Mouse (Mus musculus) right cerebral cortex, adult 18-20 months (tissue): ENCODE measurements around the gene Pbx3.

Experiments used
- DNase-seq: peaks from one replicate; pipeline ENCODE4 v3.0.0; 2022; ENCODE audit warnings: mixed read lengths

Gene Pbx3

DNA sequence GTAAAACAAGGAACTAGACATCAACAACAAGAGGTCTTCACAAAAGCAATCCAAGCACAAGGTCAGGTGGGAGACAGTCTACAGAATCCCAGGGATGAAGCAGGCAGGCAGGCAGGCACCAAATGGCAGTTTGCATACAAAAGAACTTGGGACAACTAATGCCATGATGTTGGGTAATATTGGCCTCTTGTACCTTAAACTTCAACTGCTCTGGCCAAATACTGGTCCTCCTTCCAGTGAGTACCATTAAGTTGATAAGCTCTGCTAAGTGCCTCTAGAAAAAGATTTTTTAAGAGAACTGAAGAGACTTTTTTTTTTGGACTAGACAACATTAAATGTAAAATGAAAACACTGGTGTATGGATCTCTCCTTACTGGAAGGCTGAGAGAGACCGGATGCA is 83.2 kb downstream of the Pbx3 start:
- DNase-seq, result no peak

DNA sequence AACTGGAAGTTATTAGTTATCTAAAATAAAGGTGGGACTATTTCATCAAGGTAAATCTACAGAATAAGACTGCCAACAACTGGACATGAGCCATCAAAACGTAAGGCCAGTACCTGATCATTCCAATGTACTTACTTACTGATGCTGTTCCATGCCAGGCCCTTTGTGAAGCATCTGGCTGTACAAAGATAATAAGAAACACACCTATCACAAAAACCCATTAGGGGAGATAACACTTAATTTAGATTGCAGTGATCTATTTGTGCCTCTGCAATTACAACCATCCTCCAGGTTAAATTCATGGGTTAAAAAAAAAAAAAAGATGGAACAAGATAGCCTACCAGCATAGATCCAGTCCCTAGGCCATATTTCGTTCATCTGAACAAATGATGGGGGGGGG is 88.7 kb downstream of the Pbx3 start:
- no peak for DNase-seq

DNA sequence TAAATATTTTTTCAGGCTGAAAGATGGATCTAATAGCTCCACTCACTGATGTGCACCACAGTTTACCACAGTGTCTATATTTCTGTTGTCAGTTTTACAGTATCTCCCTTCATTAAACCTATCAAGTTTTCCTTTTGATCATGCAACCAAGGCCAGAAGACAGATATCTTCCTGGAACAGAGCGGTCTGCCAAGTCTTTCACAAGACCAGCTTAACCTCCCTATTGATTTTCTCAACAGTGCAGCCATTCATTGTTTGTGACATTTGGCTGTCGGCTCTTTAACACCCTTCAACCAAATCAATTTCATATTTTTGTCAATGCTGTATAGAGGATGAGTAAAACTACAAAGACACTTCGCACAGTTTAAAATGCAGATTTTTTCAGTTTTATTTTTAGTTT is 91.9 kb downstream of the Pbx3 start:
- no peak for DNase-seq

DNA sequence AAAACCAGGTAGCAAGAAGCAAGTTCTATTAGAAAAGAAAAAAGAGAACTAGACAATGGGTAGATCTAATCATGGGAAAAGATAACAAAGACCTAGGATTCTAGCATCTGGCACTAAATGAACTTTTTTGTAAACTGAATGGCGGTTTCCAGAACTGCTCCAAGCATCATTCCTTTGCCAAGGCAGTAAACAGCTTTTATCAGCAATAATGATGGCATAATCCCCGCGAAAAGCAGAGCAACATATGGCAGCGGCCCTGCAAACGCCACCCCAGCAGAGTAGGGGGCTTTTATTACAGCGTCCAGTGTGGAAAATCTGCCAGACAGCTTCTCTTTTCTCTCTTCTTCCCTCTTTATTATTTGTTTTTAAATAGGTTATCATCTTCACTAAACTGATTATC is 93.2 kb downstream of the Pbx3 start:
- no peak for DNase-seq

DNA sequence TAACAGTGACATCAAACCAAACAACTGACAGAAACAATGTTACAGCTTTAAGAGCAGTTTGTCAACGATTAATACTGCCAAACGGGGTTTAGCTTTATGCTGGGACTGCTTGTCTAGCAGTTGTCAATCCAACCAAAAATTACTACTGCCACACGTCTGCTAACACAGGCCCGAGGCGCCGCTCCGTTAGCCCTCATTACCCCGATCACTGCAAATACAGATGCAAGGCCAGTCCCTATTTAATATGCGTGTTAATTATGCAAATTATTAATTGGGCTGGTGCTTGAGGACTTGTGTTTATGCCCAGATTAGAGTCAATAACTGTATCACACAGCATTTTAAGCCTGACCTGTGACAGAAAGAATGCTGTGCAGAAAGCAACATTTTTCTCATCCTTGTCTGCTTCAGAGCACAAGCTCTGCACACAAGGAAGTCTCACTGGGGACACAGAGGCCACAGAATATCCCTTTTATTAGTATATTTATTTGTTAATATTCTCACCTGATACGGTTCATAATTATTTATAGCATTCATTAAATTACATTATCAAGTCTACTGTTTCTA is 97.2 kb downstream of the Pbx3 start:
- DNase-seq, result no peak

DNA sequence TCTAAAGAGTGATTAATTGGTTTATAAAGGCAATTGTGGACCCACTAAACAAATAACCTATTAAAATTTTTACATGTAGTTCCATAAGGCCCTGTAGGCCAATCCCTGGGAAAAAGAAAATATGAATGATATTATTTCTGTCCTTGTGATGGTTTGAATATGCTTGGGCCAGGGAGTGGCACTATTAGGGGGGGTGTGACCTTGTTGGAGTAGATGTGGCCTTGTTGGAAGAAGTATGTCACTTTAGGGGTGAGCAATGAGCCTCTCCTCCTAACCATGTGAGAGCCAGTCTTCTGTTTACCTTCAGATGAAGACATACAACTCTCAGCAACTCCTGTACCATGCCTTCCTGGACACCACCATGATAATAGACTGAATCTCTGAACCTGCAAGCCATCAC is 110.9 kb downstream of the Pbx3 start:
- DNase-seq, result no peak

DNA sequence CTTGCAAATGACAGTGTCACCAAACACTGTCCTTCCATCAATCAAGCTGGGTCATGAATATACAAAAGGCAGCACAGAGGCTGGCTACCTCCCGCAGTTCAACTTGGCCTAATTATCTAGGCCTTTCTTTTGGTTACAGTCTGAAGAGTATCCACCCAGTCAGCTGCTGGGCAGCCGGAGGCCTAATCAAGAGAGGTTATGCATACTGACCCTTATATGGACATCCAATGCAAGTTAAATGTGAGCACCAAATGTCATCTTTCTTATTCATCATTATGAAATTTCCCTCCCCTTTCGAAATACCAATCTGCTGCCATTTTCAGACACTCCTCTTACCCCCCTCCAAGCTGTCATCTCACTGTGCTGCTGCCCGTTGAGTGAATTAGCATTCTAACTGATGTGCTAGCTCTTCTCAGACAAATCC is 112.3 kb downstream of the Pbx3 start:
- DNase-seq, result no peak

DNA sequence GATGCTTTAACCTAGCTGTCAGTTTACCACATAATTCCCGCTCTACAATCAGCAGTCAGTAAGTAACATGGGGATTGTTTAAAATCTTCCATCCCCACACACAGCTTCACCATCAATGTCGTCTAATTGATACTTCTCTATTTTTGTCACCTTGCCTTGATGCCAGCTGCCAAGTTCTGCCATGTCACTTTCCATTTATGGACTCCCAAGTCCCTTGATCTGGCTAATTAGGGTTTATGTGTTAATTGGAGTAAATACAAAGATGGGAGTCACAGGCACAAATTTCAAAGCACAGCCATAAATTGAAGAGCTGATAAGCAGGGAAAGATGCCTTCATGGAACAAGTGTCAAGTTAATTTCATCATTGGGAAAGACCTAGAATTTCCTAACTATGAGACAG is 114.7 kb downstream of the Pbx3 start:
- no peak for DNase-seq

DNA sequence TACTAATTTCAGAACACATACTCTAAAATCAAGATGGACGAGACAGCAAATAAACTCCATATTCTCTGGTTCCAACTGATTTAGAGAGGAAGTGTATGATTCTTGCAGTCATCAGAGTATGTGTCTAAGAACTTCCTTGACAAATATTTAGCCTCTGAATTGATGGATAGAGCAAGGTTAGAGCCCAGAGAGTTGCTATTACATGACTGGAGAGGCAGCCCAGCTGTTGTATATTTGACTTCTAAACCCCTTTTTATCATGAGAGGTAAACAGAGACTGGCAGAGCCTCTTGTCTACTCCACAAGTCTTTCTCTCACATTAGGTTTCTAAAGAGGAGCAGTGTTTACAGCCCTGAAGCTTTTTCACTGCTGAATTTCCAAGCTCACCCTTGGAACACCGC is 115.3 kb downstream of the Pbx3 start:
- no peak for DNase-seq

DNA sequence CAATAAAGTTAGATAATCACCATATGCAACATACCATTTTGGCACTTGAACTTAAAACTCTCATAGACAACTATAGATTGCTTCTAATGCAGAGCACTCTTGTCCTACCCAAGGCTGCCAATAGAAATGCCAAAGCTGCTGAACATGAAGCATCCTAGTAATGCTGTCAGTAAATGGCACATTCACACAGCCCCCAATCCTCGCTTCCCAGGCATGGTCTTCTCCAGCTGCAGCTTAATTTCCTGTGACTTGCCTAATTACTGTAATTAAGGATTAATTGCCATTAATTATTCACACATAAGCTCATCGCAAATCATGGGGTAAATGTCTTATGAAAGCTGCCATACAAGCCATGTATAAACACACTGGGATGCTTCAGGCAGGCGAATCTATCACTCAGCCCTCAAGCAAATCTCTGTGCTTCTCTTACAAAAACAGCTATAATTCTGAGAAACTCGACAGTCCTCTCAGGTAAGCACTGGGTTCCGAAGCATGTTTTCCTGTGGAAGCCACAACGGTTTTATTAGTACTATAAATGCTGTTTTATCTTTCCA is 116.9 kb downstream of the Pbx3 start:
- no peak for DNase-seq

DNA sequence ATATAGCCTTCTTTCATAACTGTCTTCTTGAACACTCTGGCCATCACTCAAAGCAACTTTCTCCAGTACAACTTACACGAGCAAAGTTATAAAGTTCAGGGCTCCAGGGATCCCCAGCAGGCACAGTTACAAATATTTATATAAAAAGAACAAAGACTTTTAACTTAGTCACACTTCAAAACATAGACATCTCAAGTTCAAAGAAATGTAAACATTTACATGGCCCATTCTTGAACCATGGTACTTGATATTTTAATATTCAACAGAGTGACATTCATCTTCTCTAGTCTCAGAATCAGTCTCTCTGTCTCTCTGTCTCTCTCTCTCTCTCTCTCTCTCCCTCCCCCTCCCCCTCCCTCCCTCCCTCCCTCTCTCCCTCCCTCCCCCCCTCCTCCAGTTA is 119.3 kb downstream of the Pbx3 start:
- DNase-seq, result no peak

DNA sequence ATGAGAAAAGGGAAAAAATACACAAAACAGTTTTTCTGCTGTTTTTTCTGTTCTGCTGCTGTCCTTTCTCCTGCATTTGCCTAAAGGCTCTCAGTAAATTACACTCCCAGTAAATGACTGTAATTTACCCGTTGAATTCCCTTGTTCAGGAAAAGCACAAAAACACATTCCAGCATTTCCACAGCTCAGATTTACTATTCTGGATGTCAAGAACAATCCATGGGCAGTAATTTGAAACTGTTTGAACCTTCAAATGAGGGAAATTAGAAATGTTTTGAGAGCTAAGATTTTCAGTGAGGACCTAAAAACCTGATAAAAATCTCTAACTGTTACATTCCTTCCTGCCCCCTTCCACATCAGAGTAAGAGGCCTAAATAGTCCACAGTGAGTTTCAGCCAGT is 119.8 kb downstream of the Pbx3 start:
- no peak for DNase-seq

DNA sequence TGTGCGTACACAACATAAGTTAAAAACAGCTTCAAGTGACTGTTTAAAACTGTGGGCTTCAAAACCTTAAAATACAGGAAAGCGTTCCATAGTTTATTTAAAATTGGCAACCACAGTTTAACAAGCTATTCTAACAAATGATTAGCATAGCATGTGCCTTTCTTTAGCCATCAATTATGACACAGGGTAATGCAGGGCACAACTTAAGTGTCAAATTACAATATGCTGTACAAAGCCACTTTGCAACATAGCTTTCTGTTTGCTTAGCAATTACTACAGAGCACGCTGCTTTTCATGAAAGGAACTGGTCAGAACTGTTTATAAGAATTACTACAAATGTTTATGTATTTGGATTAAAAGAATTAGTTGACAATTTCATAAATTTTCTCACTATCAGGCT is 120.7 kb downstream of the Pbx3 start:
- DNase-seq, result no peak

DNA sequence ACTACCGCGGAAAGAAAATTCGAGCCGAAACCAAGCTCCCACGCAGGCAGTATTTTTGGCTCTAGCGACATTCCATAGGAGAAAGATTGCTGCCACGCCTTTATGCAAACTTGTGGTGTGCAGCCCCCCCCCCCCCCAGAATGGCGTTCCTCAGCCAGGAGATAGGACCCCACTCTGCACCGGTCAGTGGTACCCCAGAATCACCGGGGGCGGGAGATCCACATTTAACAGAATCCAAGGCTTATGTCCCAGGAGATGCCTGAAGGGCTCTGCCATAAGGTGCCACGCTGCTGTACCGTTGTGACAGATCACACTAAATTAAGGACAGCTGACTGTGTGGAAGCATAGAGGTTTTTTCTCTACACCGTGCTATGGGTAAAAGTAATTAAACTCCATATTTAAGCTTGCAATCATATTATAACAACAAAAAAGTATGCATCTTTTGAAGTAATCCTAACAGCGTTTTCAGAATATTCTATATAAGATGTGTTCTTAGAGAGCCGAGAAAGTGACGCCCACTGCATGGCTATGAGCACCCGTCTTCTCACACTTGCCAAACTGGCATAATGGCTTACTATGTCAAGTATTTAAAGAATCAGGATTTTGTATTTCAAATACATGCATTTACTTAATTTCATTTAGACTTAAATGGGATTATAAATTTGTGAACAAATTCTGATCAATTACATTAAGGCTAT is 122.8 kb downstream of the Pbx3 start:
- DNase-seq, result no peak

DNA sequence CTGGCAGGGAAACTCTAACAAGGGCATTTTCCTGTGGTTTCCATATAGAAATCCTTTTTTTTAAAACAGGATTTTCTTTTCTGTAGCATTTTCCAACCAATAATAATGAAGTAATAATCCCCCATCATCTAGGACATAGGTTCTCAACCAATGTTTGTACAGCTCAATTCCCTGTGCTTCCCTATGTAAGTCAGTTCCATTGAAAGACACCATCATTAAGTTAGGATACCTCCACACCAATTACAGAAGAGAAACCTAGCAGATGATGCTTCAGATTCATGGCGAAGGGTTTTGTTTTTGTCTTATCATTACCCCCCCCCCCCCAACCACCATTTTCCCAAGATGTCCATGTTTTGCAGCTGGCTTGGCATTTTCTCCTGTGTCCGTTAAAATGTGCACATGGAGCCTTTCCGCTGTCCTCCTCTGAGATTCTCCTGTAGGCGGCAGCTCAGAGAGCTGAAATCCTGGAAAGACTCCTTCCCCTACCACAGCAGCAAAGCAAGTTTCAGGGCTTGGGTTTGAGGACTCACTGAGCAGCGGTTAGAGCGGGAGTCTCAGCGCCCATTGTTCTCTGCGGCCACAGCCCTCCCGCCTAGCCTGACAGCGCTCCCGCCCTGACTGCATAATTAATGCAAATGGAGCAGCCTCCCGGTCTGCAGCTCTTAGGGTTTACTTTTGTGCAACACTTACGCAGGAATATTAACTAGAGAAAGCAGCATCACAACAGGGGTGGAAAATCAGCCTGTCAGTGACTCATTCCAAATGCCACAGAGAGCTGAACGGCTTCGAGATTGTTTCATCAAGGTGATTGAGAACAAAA is 123.6 kb downstream of the Pbx3 start:
- peak; percentile 58 for DNase-seq

DNA sequence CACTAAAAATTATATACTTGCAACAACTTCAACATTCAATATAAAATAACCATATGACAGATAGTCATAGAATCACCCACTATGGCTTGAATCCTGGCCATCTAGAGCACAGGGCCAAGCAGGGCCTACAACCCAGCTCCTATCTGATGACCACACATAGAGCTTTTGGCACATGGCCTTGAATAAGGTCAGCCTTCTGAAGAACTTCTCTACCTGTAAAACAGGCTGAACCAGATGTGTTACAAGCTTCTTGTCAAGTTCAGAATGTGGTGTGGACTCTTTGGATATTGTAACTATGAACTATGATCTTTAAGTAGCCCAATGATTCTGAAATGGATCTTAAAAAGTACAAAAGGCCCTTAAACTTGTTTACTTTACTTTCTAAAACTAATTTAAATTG is 132.1 kb downstream of the Pbx3 start:
- no peak for DNase-seq

DNA sequence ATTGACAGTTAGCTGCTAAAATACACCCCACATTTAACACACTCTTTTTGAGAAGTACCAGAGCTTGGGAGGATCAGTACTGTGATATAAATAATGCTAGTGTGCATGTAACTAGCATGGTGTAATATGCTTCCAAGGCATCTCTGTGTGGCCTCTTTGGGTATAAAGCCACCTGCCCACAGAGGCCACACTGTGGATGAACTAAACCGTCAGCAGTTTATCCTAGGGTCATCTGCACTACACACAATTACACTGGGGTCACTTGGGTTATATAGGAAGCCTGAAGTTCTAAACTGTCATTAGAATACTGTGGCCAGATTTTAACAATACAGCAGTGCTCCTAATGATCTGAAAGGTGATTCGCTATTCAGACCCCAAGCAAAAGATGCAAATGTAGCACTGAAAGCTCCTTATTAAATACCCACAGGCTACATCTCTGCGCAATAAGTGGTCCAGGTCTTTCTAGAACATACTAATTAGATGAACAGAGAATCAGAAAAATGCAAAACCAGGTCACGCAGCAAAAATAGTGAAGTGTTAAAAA is 133.6 kb downstream of the Pbx3 start:
- DNase-seq, result no peak

DNA sequence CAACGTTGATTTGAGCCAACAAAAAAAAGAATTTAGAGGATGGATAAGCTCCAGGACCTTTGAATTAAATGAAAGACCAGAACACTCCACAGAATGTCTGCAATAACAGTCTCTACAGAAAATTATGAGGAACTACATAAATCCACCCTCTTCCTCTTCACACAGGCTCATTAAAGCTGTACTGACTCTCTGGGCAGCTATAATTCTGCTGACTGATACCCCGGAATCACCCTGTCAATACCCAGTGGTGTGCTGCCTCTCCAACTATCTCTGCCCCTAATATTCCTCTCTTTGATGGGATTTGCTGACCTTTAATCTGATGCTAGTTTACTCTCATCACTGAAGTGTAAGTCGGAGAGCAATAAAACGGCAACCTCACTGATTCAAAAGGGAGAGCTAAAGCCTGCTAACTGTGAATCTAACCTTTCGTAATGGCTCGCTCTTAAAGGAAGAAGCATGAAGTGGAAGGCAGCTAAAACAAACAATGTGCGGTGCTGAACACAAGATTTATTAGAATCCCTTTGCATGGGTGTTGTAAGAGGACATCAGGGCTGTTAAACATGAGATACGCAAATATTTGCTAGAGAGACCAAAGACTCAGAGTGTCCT is 137.4 kb downstream of the Pbx3 start:
- no peak for DNase-seq

DNA sequence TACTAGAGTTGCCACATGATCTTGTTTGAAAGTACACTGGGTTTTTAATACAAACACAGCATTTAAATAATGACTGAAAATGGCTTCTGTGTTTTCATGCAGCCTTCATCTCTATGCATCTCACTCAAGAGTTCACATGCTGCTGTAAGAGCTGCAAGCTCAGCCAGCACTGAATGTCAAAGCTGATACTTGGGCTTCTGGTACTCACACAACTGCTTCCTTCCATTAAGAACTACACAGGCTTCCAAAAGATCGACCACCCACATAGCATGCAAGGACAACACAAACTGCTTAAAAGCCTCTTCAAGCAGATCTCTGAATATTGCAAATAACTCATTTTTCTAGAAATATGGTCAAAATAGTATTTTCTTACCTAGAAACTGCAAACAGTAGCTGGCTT is 138.7 kb downstream of the Pbx3 start:
- DNase-seq, result no peak

DNA sequence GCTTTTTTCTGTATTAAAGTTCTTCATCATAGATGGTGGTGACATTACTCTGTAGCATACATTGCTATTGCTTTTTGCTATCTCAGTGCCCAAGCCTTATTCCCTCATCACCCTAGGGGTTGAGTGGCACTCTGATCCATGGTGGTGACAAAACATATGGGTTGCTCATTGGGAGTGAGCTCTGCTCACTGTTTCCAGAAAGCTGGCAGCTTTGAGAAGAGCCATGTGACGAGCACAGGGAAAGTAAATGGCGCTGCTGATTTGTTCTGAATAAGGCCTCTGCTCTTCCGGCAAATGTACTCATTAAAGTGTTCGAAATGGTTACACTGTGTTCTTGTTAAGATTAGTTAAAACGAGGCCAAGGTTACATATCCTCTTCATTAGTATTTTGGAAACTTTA is 139.7 kb downstream of the Pbx3 start:
- DNase-seq, result no peak

DNA sequence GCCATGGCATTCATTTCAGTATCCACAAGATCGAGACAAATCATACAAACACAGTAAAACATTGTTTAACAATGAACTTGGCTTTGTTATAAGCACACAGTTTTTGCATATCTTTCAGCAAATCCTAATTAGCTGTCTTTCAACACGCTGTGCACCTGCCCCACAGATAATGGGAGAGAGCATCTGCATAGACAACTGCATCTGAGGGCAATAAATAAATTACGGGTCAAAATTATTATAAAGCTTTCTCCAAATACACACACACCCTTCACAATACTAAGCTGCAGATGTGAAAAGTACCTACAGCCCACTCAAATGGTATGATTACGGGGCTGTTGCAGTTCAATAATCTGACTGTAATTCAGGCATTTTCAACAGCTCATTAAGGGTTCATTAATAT is 145.3 kb downstream of the Pbx3 start:
- DNase-seq, result no peak

DNA sequence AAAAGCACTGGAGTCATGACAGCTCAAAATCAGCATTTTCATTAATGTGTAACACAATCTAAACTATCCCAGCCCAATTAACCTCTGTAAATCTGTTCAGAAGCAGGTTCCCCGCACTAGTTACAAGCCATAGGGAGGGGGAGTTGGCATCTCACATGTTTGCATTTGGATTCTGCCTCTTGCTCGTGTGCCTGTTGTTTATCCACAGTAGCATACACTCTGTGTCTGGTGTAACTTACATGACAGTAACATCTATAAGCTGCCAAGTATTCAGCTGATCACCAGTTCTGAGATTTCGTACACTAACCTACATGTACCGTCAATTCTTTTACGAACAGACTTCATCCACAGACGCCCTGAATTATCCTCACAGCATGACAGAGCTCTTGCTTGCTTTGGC is 147.5 kb downstream of the Pbx3 start:
- DNase-seq, result no peak

DNA sequence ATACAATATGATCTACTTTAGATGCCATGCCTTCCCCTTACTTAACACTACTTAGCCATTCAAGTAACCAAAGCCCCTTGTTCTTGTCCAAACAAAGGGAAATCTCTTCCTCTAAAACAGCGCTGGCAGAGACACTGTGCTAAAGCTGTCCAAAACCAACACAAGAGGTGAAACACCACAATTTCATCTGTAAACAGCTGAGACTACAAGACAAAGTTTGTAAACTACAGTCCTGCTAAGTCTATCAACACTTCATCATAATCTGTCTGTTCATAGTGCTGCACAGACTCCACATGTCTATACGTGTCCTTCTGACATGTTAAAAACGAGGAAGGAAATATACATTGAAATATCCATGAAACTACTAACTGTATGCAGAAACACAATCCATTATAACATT is 151.5 kb downstream of the Pbx3 start:
- no peak for DNase-seq
